Mouse (Mus musculus) liver, embryonic 11.5 days (tissue): ENCODE measurements at regions not wholly inside any gene's neighbourhood (a gene's known extent, or its start where the extent isn't known, plus 50 kb on each side); places are given as distances from the start of the nearest gene placed in this dataset.

ENCODE experiments used
- ATAC-seq: fragments of 200-750 bp; cut with Nextera tagmentation; replicated peaks from 2 replicates; pipeline ENCODE4 v1.8.0; 2017; ENCODE audit warnings: moderate number of reproducible peaks, mild to moderate bottlenecking, moderate TSS enrichment, moderate library complexity; ENCODE audit not compliant: low FRiP score
- DNase-seq: peaks from one replicate; pipeline ENCODE4 v3.0.0-alpha.2; 2017; ENCODE audit warnings: low spot score
- H3K27ac ChIP-seq: fragments of 300-500 bp; sonication (generic); 2 replicates; pipeline ENCODE4 v1.5.1; 2014; ENCODE audit warnings: mild to moderate bottlenecking, low read depth, low read length, control low read depth
- H3K27me3 ChIP-seq: fragments of 300-500 bp; sonication (generic); replicated peaks from 2 replicates; pipeline ENCODE4 v1.6.1; 2014; ENCODE audit warnings: low read length, mixed read lengths; ENCODE audit not compliant: control insufficient read depth, insufficient read depth
- H3K36me3 ChIP-seq: fragments of 300-500 bp; sonication (generic); 2 replicates; pipeline ENCODE4 v1.6.1; 2014; ENCODE audit warnings: mild to moderate bottlenecking, low read length, moderate library complexity, mixed read lengths; ENCODE audit not compliant: control insufficient read depth, insufficient read depth
- H3K4me1 ChIP-seq: fragments of 300-500 bp; sonication (generic); replicated peaks from 2 replicates; pipeline ENCODE4 v1.6.1; 2014; ENCODE audit warnings: low read length, mixed read lengths; ENCODE audit not compliant: control insufficient read depth, insufficient read depth
- H3K4me2 ChIP-seq: fragments of 300-500 bp; sonication (generic); 2 replicates; pipeline ENCODE4 v1.6.1; 2014; ENCODE audit warnings: mild to moderate bottlenecking, control low read depth, moderate library complexity
- H3K4me3 ChIP-seq: fragments of 300-500 bp; sonication (generic); 2 replicates; pipeline ENCODE4 v1.5.1; 2014; ENCODE audit warnings: low read depth, low read length, control low read depth
- H3K9ac ChIP-seq: fragments of 300-500 bp; sonication (generic); 2 replicates; pipeline ENCODE4 v1.6.1; 2014; ENCODE audit warnings: low read depth, low read length, control low read depth
- H3K9me3 ChIP-seq: fragments of 300-500 bp; sonication (generic); 2 replicates; pipeline ENCODE4 v1.6.1; 2016; ENCODE audit warnings: low read length, inconsistent platforms, mixed read lengths; ENCODE audit not compliant: control insufficient read depth
- WGBS: fragments of 180-500 bp; shearing (Covaris S2); extraction: QIAGEN DNeasy Blood & Tissue Kit; methylation state at CpG from one replicate; pipeline ENCODE4 v1.1.7; 2014; 5-methylcytosine and 5-hydroxymethylcytosine counted together

GRCm38 (mm10) chr3:35688111-35688510 is 65.8 kb upstream of the Atp11b start:
- Histone ChIP-seq H3K4me1 (no peaks in the 10 kb centered on the region), H3K36me3 (no peaks in the 10 kb centered on the region), H3K27me3 (no peaks in the 10 kb centered on the region), H3K4me2 (no peak overlapping the region), H3K27ac (no peak overlapping the region), H3K9ac (no peak overlapping the region), H3K9me3 (no peaks in the 10 kb centered on the region), H3K4me3 (no peak overlapping the region)
- no peak for DNase-seq
- 64% methylated on average over 5 of the region's 5 CpGs for WGBS
- no peak for ATAC-seq

GRCm38 (mm10) chr3:35688781-35689180 is 65.1 kb upstream of the Atp11b start:
- no peak for DNase-seq
- Histone ChIP-seq H3K4me3 (no peak overlapping the region), H3K9me3 (no peaks in the 10 kb centered on the region), H3K4me1 (no peaks in the 10 kb centered on the region), H3K36me3 (no peaks in the 10 kb centered on the region), H3K27me3 (no peaks in the 10 kb centered on the region), H3K9ac (no peak overlapping the region), H3K4me2 (no peak overlapping the region), H3K27ac (no peak overlapping the region)
- 21% methylated on average over 4 of the region's 4 CpGs for WGBS
- ATAC-seq = no peak

GRCm38 (mm10) chr3:35693039-35693438 is 60.9 kb upstream of the Atp11b start:
- Histone ChIP-seq H3K36me3 (no peaks in the 10 kb centered on the region), H3K4me2 (no peak overlapping the region), H3K9ac (no peak overlapping the region), H3K27me3 (no peaks in the 10 kb centered on the region), H3K27ac (no peak overlapping the region), H3K4me3 (no peak overlapping the region), H3K9me3 (no peaks in the 10 kb centered on the region), H3K4me1 (no peaks in the 10 kb centered on the region)
- ATAC-seq (peak; percentile 81), DNase-seq (peak; percentile 53)
- 38% methylated on average over 6 of the region's 6 CpGs for WGBS

GRCm38 (mm10) chr3:35693551-35693950 is 60.4 kb upstream of the Atp11b start:
- DNase-seq (no peak), ATAC-seq (no peak)
- Histone ChIP-seq H3K4me3 (no peak overlapping the region), H3K4me2 (no peak overlapping the region), H3K9ac (no peak overlapping the region), H3K36me3 (no peaks in the 10 kb centered on the region), H3K27me3 (no peaks in the 10 kb centered on the region), H3K9me3 (no peaks in the 10 kb centered on the region), H3K4me1 (no peaks in the 10 kb centered on the region), H3K27ac (no peak overlapping the region)
- WGBS = 81% methylated on average over 12 of the region's 12 CpGs

GRCm38 (mm10) chr3:35694241-35694640 is 59.7 kb upstream of the Atp11b start:
- H3K9me3 ChIP-seq = no peaks in the 10 kb centered on the region
- H3K27ac ChIP-seq = no peak overlapping the region
- no peaks in the 10 kb centered on the region for H3K4me1 ChIP-seq
- H3K9ac ChIP-seq = no peak overlapping the region
- no peaks in the 10 kb centered on the region for H3K36me3 ChIP-seq
- WGBS = 75% methylated on average over 4 of the region's 4 CpGs
- H3K4me2 ChIP-seq = no peak overlapping the region
- ATAC-seq (no peak), DNase-seq (no peak)
- H3K27me3 ChIP-seq = no peaks in the 10 kb centered on the region
- H3K4me3 ChIP-seq = no peak overlapping the region

GRCm38 (mm10) chr3:35695859-35696258 is 58.0 kb upstream of the Atp11b start:
- no peak for DNase-seq
- no peak overlapping the region for H3K27ac ChIP-seq
- no peak overlapping the region for H3K4me3 ChIP-seq
- H3K4me2 ChIP-seq = no peak overlapping the region
- H3K9me3 ChIP-seq = no peaks in the 10 kb centered on the region
- no peak overlapping the region for H3K9ac ChIP-seq
- H3K4me1 ChIP-seq = no peaks in the 10 kb centered on the region
- 64% methylated on average over 3 of the region's 3 CpGs for WGBS
- no peak for ATAC-seq
- no peaks in the 10 kb centered on the region for H3K27me3 ChIP-seq
- no peaks in the 10 kb centered on the region for H3K36me3 ChIP-seq

- WGBS = 67% methylated on average over 2 of the region's 2 CpGs
- Histone ChIP-seq H3K4me2 (no peak overlapping the region), H3K4me3 (no peak overlapping the region), H3K27me3 (no peaks in the 10 kb centered on the region), H3K27ac (no peak overlapping the region), H3K9ac (no peak overlapping the region), H3K36me3 (no peaks in the 10 kb centered on the region), H3K4me1 (no peaks in the 10 kb centered on the region), H3K9me3 (no peaks in the 10 kb centered on the region)
- no peak for DNase-seq
- ATAC-seq = 0 out of 2 replicates have a peak, but pooled peaks have one; percentile 15
Observed at GRCm38 (mm10) chr3:35699266-35699665, 54.6 kb upstream of the Atp11b start.

- DNase-seq (no peak), ATAC-seq (no peak)
- Histone ChIP-seq H3K4me3 (no peak overlapping the region), H3K36me3 (no peaks in the 10 kb centered on the region), H3K27me3 (no peaks in the 10 kb centered on the region), H3K27ac (no peak overlapping the region), H3K9me3 (no peaks in the 10 kb centered on the region), H3K4me2 (no peak overlapping the region), H3K9ac (no peak overlapping the region), H3K4me1 (no peaks in the 10 kb centered on the region)
Observed at GRCm38 (mm10) chr3:35699979-35700378, 53.9 kb upstream of the Atp11b start.

GRCm38 (mm10) chr3:35703528-35704327 is 50.2 kb upstream of the Atp11b start:
- no peaks in the 10 kb centered on the region for H3K27me3 ChIP-seq
- no peak overlapping the region for H3K4me2 ChIP-seq
- no peak overlapping the region for H3K9ac ChIP-seq
- ATAC-seq (no peak), DNase-seq (no peak)
- no peaks in the 10 kb centered on the region for H3K4me1 ChIP-seq
- no peaks in the 10 kb centered on the region for H3K36me3 ChIP-seq
- 76% methylated on average over 8 of the region's 8 CpGs for WGBS
- H3K9me3 ChIP-seq = no peaks in the 10 kb centered on the region
- H3K27ac ChIP-seq = no peak overlapping the region
- no peak overlapping the region for H3K4me3 ChIP-seq
